Mouse (Mus musculus): Measurements from ENCODE around the gene Nkd1.

Nkd1 gene

GRCm38 (mm10) chr8:88539963-88540362 is 18.8 kb downstream of the Nkd1 start:
- DNase-seq, result no peak

DNA sequence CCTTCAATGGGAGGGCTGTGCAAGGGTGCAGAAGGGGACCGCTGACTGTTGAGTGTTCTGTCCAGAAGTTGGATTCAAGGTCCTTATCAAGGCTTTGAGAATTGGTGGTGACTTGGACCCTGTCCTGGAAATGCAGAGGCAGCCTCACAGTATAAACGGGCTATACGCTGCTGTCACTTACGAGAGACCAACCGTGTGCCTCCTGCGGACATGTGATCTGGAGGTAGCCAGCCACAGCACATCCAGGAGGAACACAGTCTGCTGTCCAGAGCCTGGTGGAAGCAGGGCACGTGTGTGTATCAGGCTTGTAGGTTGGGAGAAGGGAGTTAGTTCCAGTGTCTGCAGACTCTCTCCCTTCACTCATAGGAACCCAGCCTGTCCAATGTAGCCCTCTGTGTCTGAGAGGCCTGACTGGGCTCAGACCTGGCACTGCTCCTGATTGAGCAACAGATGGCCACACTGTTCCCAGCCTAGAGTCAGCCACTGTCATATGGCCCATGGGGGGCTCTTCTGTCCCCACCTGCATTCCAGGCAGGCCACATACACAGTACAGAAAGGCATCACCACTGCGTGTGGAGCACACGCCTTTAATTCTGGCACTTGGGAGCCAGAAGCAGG is 21.6 kb downstream of the Nkd1 start:
- no peak for DNase-seq

GRCm38 (mm10) chr8:88544677-88545076 is 23.5 kb downstream of the Nkd1 start:
- no peak for DNase-seq

GRCm38 (mm10) chr8:88545441-88545840 is 24.3 kb downstream of the Nkd1 start:
- no peak for DNase-seq

DNA sequence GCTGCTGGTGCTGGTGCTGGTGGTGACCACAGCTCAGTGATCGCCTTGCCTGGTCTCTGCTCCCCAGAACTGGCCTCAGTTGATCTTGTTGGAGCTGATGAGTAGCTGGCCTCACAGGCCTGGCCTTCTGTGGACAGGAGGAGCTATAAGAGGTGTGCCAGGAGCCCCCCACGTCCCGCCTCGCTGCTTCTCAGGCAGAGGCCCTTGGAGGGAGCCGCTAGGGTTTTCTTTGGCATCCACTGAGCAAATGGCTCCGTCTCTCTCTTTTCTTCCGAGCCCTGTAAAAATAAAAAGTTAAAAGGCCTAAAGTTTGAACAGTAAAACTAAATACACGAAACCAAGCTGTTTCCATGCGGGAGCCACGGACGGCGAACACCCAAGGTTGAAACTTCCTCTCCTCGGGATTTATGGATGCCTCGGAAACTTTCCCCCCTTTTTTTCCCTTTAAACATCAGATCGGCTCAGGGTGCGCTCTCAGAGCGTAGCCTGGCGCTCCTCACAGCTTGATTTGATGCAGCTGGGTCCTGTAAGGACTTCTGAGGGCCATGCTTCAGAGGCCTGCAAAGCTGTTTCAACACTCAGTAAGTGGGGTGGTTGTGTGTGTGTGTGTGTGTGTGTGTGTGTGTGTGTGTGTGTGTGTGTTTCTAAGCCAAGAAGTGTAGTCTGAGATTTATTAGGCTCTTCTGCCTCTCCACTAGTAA is 25.0 kb downstream of the Nkd1 start:
- no peak for DNase-seq

- no peak for DNase-seq
These were observed 34.5 kb downstream of the Nkd1 start for GRCm38 (mm10) chr8:88555669-88556068.

DNA sequence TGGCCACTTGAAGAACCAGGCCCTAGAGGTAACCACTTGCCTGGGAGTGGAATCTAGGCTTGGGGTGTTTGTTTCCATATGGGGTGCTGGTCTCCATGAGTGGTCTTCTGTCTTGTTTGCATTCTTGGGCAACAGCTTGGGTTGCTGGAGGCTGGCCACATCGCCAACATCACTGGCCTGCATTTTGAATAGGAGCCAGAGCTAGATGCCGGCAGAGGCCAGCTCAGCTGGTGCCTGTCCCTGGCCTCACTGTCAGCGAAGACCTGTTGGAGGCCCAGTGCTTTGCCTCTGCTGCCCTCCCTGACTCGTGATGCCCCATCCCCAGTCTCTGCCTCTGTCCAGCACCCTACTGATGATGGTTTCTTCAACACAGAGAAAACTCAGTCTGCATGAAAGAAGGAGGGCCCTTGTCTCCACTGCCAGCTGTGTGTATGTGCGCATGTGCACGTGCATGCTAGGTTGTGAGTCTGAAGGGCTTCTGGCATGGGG is 38.9 kb downstream of the Nkd1 start:
- DNase-seq, result no peak

GRCm38 (mm10) chr8:88561402-88561801 is 40.2 kb downstream of the Nkd1 start:
- no peak for DNase-seq

GRCm38 (mm10) chr8:88564256-88564903 is 43.2 kb downstream of the Nkd1 start:
- no peak for DNase-seq

DNA sequence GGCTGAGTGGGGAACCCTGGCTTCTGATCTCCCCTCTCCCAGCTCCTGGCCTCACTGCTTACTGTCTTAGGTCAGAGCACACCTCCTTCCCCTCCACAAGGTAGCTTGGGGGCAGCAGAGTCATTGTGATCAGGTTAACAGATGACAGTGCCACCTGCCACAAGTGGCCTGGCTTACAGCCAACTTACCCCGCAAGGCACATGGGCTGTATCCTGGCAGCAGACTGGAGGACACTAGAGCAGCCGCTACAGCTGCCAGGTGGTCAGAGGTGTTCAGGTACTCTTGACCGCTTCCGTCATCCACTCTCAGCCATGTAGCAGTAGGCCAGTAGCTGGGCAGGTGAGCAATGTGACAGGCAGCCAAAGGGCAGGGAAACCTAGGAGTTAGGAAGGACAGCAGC is 45.0 kb downstream of the Nkd1 start:
- DNase-seq, result peak in 1 of 2 experiments; percentile 25

- peak in 1 of 2 experiments; percentile 17 for DNase-seq
These were observed 46.4 kb downstream of the Nkd1 start for GRCm38 (mm10) chr8:88567314-88568121.

DNA sequence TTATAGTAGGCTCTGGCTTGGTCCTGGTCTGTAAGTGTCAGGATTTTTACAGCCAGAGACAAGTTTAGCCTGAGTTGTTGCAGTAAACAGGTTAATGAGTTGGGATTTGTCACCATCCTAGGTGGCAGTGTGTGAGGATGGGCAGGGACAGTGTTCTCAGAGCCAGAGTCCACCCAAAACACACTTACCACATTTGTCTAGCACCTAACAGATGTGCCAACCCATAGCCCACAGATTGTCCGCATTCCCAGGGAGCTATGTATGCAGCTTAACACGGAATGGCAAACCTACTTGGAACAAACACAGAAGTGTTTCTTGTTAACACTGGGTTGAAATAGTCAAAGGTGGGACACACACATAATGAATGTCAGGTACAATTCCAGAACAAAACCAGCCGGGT is 47.1 kb downstream of the Nkd1 start:
- no peak for DNase-seq

DNA sequence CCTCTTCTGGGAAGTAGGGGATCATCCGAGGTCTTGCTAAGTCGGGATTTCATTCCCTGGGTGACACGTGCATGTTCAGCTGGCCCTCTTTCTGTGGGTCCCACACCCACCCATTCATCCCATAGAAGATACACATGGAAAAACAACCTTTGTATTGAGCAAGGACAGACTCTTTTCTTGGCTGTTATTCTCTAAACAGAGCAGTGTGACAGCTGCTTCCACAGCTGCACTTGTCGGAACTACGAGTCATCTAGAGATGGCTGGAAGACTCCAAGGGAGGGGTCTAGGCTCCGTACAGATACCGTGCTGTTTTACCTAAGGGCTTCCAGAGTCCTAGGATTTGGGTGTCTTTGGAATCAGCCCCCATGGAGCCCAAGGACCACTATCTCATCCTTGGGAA is 48.2 kb downstream of the Nkd1 start:
- DNase-seq, result no peak

DNA sequence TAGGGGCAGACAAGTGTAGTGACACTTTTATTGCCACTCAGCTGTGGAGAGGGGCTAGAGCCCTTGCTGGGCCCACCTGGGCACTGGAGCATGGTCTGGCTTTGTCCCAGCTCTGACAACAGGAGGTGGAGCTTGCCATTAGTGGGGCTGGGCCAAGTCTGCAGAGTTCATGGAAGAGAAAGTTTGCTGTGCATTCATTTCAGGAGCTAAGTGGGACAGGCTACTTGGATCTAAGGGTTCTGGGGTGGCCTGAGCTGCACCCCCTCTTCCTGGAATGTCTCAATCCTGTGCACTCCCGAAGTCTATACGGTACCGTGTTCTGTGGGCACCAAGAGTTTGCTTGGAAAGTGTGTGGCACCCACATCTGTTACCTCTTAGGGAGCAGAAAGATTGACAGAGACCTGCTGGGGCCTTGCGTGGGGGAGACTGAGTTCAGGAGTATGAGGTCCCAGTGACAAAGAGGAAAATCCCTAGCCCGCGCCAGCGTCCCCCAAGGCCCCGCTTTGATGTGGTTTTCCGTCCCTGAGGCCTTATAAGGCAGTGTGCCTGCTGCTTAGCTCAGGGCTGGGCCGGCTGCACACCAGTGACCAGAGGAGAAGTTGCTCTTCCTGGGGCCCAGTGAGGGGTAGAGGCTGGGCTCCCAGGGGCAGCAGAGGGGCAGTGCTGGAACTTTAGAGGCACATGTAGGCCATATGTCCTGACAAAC is 49.3 kb downstream of the Nkd1 start:
- DNase-seq, result peak in 1 of 2 experiments; percentile 12

GRCm38 (mm10) chr8:88571434-88572184 is 50.5 kb downstream of the Nkd1 start:
- DNase-seq, result no peak

- no peak for DNase-seq
These were observed 51.2 kb downstream of the Nkd1 start for GRCm38 (mm10) chr8:88572185-88572909.

- no peak for DNase-seq
These were observed 51.9 kb downstream of the Nkd1 start for GRCm38 (mm10) chr8:88572941-88573645.

GRCm38 (mm10) chr8:88574975-88575374 is 53.8 kb downstream of the Nkd1 start:
- no peak for DNase-seq

GRCm38 (mm10) chr8:88576351-88577142 is 55.4 kb downstream of the Nkd1 start:
- no peak for DNase-seq
